Mouse (Mus musculus) left cerebral cortex, postnatal 10 days (tissue): ENCODE data around the gene Kdm4b. TPM values are rescaled to one million over a fixed set of nuclear protein-coding genes. Genes with fewer than 3 reads are reported as not detected.
A peak's percentile ranks its signal among the peaks of the same experiment; 100 is the strongest.

Source experiments
- DNase-seq, 2 experiments: peaks; one replicate each; pipeline ENCODE4 v3.0.0; 2021 to 2022; ENCODE audit warnings: low spot score in 2 of 2, mixed read lengths in 1 of 2; ENCODE audit errors: extremely low spot score in 1 of 2
- intact Hi-C: fragments of 180-260 bp; cut with DNase I; formaldehyde crosslinking; loops from one replicate; pipeline ENCODE4 v1.15.1; 2025
- total RNA-seq, 2 experiments: library from RNA; stranded (reverse); gene quantifications; 2 replicates each; pipeline ENCODE4 v1.2.3; 2021

The Kdm4b gene
- total RNA-seq, 2 experiments from 2014 or later, result 82.9 to 83.5 TPM

GRCm38 (mm10) chr17:56332987-56333386 lies 7.1 kb downstream of the Kdm4b start:
- intact Hi-C loops, result no loop called here
- DNase-seq, result no peak

- intact Hi-C loops, result no loop called here
- peak in 1 of 2 experiments; percentile 59 for DNase-seq
These were observed 11.3 kb downstream of the Kdm4b start for GRCm38 (mm10) chr17:56337190-56337589.

- intact Hi-C loops, result no loop called here
- no peak for DNase-seq
These were observed 11.9 kb downstream of the Kdm4b start for GRCm38 (mm10) chr17:56337791-56338190.

- no peak for DNase-seq
- intact Hi-C loops, result no loop called here
These were observed 13.0 kb downstream of the Kdm4b start for GRCm38 (mm10) chr17:56338909-56339308.

- intact Hi-C loops, result no loop called here
- DNase-seq, result no peak
These were observed 14.9 kb downstream of the Kdm4b start for GRCm38 (mm10) chr17:56340717-56341116.

- intact Hi-C loops, result no loop called here
These were observed 17.6 kb downstream of the Kdm4b start for GRCm38 (mm10) chr17:56343466-56343865.

GRCm38 (mm10) chr17:56345364-56345763 lies 19.5 kb downstream of the Kdm4b start:
- DNase-seq, result no peak
- intact Hi-C loops, result loop anchor here (5.0 kb wide), 1 partner anchor 68 kb away; the partner anchor contains the start of gene Ticam1

More at GRCm38 (mm10) chr17:56343466-56343865, 17.6 kb downstream of the Kdm4b start:
- DNase-seq, result no peak

GRCm38 (mm10) chr17:56348128-56348527 lies 22.3 kb downstream of the Kdm4b start:
- DNase-seq, result no peak
- intact Hi-C loops, result loop anchor here (5.0 kb wide), 1 partner anchor 71 kb away; the partner anchor contains the start of gene Ticam1

GRCm38 (mm10) chr17:56348586-56348985 lies 22.7 kb downstream of the Kdm4b start:
- intact Hi-C loops, result loop anchor here (5.0 kb wide), 1 partner anchor 71 kb away; the partner anchor contains the start of gene Ticam1
- no peak for DNase-seq

- intact Hi-C loops, result no loop called here
- DNase-seq, result peak; percentile 69 to 84
These were observed 24.8 kb downstream of the Kdm4b start for GRCm38 (mm10) chr17:56350694-56351093.

- intact Hi-C loops, result loop anchor here (2.0 kb wide), 1 partner anchor 202 kb away; no protein-coding TSS in a partner anchor
- DNase-seq, result peak; percentile 70 to 71
These were observed 31.3 kb downstream of the Kdm4b start for GRCm38 (mm10) chr17:56356921-56357885.

GRCm38 (mm10) chr17:56359183-56359725 lies 33.4 kb downstream of the Kdm4b start:
- intact Hi-C loops, result no loop called here
- DNase-seq, result no peak

GRCm38 (mm10) chr17:56359864-56360263 lies 34.0 kb downstream of the Kdm4b start:
- intact Hi-C loops, result loop anchor here (5.0 kb wide), 1 partner anchor 117 kb away; the partner anchor contains the start of gene Ptprs
- DNase-seq, result no peak

GRCm38 (mm10) chr17:56360451-56360850 lies 34.6 kb downstream of the Kdm4b start:
- no peak for DNase-seq
- intact Hi-C loops, result loop anchor here (5.0 kb wide), 1 partner anchor 117 kb away; the partner anchor contains the start of gene Ptprs

GRCm38 (mm10) chr17:56361542-56361941 lies 35.7 kb downstream of the Kdm4b start:
- no peak for DNase-seq
- intact Hi-C loops, result loop anchor here (5.0 kb wide), 1 partner anchor 116 kb away; the partner anchor contains the start of gene Ptprs

GRCm38 (mm10) chr17:56365791-56366673 lies 40.2 kb downstream of the Kdm4b start:
- DNase-seq, result no peak
- intact Hi-C loops, result no loop called here

GRCm38 (mm10) chr17:56368291-56368790 lies 42.5 kb downstream of the Kdm4b start:
- DNase-seq, result no peak
- intact Hi-C loops, result no loop called here

GRCm38 (mm10) chr17:56370090-56370489 lies 44.2 kb downstream of the Kdm4b start:
- DNase-seq, result no peak
- intact Hi-C loops, result no loop called here
